Mouse (Mus musculus) erythroblast, embryonic 14.5 days (primary cell): ENCODE results near the gene Dhrs3.

ENCODE experiments used
- GATA1 ChIP-seq: IDR thresholded peaks from 2 replicates; pipeline ENCODE4 v1.6.1; 2012; ENCODE audit warnings: low read length, inconsistent platforms, mixed read lengths
- TAL1 ChIP-seq: IDR thresholded peaks from 3 replicates; pipeline ENCODE4 v1.6.1; 2012; ENCODE audit warnings: low read length, inconsistent platforms, mixed read lengths

- no peak for TF ChIP-seq GATA1
- no peak for TF ChIP-seq TAL1
These were observed 24.7 kb upstream of the Dhrs3 start for GRCm38 (mm10) chr4:144867926-144868325.
